Mouse (Mus musculus) midbrain, postnatal 0 days (tissue): ENCODE measurements at regions not wholly inside any gene's neighbourhood (a gene's known extent, or its start where the extent isn't known, plus 50 kb on each side); places are given as distances from the start of the nearest gene placed in this dataset.

Experiments used
- ATAC-seq: fragments of 200-750 bp; cut with Nextera tagmentation; 2 replicates; pipeline ENCODE4 v1.8.0; 2017; ENCODE audit warnings: moderate number of reproducible peaks, mild to moderate bottlenecking, moderate TSS enrichment, moderate library complexity; ENCODE audit not compliant: low FRiP score
- DNase-seq: peaks from one replicate; pipeline ENCODE4 v3.0.0-alpha.2; 2015; ENCODE audit warnings: low spot score
- H3K27ac ChIP-seq: fragments of 300-500 bp; sonication (generic); 2 replicates; pipeline ENCODE4 v1.5.1; 2014; ENCODE audit warnings: low read depth, mild to moderate bottlenecking, low read length, mixed read lengths
- H3K27me3 ChIP-seq: fragments of 300-500 bp; sonication (generic); 2 replicates; pipeline ENCODE4 v1.6.1; 2014; ENCODE audit warnings: low read length, control low read depth, mixed read lengths; ENCODE audit not compliant: insufficient read depth
- H3K36me3 ChIP-seq: fragments of 300-500 bp; sonication (generic); 2 replicates; pipeline ENCODE4 v1.6.1; 2014; ENCODE audit warnings: low read length, control low read depth, mixed read lengths; ENCODE audit not compliant: insufficient read depth
- H3K4me1 ChIP-seq: fragments of 300-500 bp; sonication (generic); 2 replicates; pipeline ENCODE4 v1.6.1; 2014; ENCODE audit warnings: mild to moderate bottlenecking, control low read depth, antibody characterized with exemption, low read length, mixed read lengths; ENCODE audit not compliant: insufficient read depth
- H3K4me2 ChIP-seq: fragments of 300-500 bp; sonication (generic); 2 replicates; pipeline ENCODE4 v1.6.1; 2014; ENCODE audit warnings: low read depth, mild to moderate bottlenecking, low read length, mixed read lengths; ENCODE audit not compliant: poor library complexity, severe bottlenecking
- H3K4me3 ChIP-seq: fragments of 300-500 bp; sonication (generic); 2 replicates; pipeline ENCODE4 v1.5.1; 2014; ENCODE audit warnings: low read depth, mild to moderate bottlenecking, low read length, moderate library complexity
- H3K9ac ChIP-seq: fragments of 300-500 bp; sonication (generic); replicated peaks from 2 replicates; pipeline ENCODE4 v1.6.1; 2014; ENCODE audit warnings: mild to moderate bottlenecking, low read length, moderate library complexity, mixed read lengths; ENCODE audit not compliant: poor library complexity, severe bottlenecking
- H3K9me3 ChIP-seq: fragments of 300-500 bp; sonication (generic); 2 replicates; pipeline ENCODE4 v1.6.1; 2016; ENCODE audit warnings: low read length, control low read depth
- CTCF ChIP-seq: IDR thresholded peaks from 2 replicates; pipeline ENCODE4 v1.5.1; 2016; ENCODE audit warnings: antibody characterized with exemption, mild to moderate bottlenecking
- WGBS: fragments of 180-500 bp; shearing (Covaris S2); extraction: QIAGEN DNeasy Blood & Tissue Kit; methylation state at CpG from one replicate; pipeline ENCODE4 v1.1.7; 2014; 5-methylcytosine and 5-hydroxymethylcytosine counted together

- no peak overlapping the region for H3K9ac ChIP-seq
- H3K4me3 ChIP-seq: no peak overlapping the region
- H3K27ac ChIP-seq: no peak overlapping the region
- H3K36me3 ChIP-seq: no peaks in the 10 kb centered on the region
- no peaks in the 10 kb centered on the region for H3K9me3 ChIP-seq
- H3K4me2 ChIP-seq: no peak overlapping the region
- DNase-seq: no peak
- no peaks in the 10 kb centered on the region for H3K4me1 ChIP-seq
- TF ChIP-seq CTCF: peak; percentile 27
- no peaks in the 10 kb centered on the region for H3K27me3 ChIP-seq
- no peak for ATAC-seq
Observed at GRCm38 (mm10) chr1:35447345-35447744, 597.6 kb downstream of the Plekhb2 start.

- DNase-seq: peak; percentile 21
Observed at GRCm38 (mm10) chr1:35452441-35453107, 602.8 kb downstream of the Plekhb2 start.

GRCm38 (mm10) chr1:35457591-35457990, 607.8 kb downstream of the Plekhb2 start:
- no peaks in the 10 kb centered on the region for H3K4me1 ChIP-seq
- no peak for ATAC-seq
- no peaks in the 10 kb centered on the region for H3K27me3 ChIP-seq
- H3K9ac ChIP-seq: no peak overlapping the region
- no peak for DNase-seq
- no peak overlapping the region for H3K4me3 ChIP-seq
- H3K9me3 ChIP-seq: no peaks in the 10 kb centered on the region
- no peaks in the 10 kb centered on the region for H3K36me3 ChIP-seq
- WGBS: 72% methylated on average over 9 of the region's 9 CpGs
- H3K4me2 ChIP-seq: no peak overlapping the region
- no peak overlapping the region for H3K27ac ChIP-seq
- TF ChIP-seq CTCF: no peak

More at GRCm38 (mm10) chr1:35452441-35453107, 602.8 kb downstream of the Plekhb2 start:
- no peak overlapping the region for H3K27ac ChIP-seq
- H3K4me1 ChIP-seq: no peaks in the 10 kb centered on the region
- TF ChIP-seq CTCF: no peak
- no peaks in the 10 kb centered on the region for H3K36me3 ChIP-seq
- H3K27me3 ChIP-seq: no peaks in the 10 kb centered on the region
- no peak overlapping the region for H3K9ac ChIP-seq
- no peaks in the 10 kb centered on the region for H3K9me3 ChIP-seq
- no peak overlapping the region for H3K4me3 ChIP-seq
- no peak for ATAC-seq
- 84% methylated on average over 19 of the region's 19 CpGs for WGBS
- H3K4me2 ChIP-seq: no peak overlapping the region

GRCm38 (mm10) chr1:35465081-35465480, 603.1 kb upstream of the Hs6st1 start:
- H3K4me3 ChIP-seq: no peak overlapping the region
- no peaks in the 10 kb centered on the region for H3K4me1 ChIP-seq
- 40% methylated on average over 3 of the region's 3 CpGs for WGBS
- ATAC-seq (no peak), DNase-seq (peak; percentile 47)
- no peaks in the 10 kb centered on the region for H3K36me3 ChIP-seq
- no peak overlapping the region for H3K27ac ChIP-seq
- TF ChIP-seq CTCF: peak; percentile 64
- no peaks in the 10 kb centered on the region for H3K27me3 ChIP-seq
- H3K4me2 ChIP-seq: no peak overlapping the region
- H3K9me3 ChIP-seq: no peaks in the 10 kb centered on the region
- H3K9ac ChIP-seq: no peak overlapping the region

GRCm38 (mm10) chr1:35469185-35469753, 598.9 kb upstream of the Hs6st1 start:
- Histone ChIP-seq H3K27me3 (no peaks in the 10 kb centered on the region), H3K27ac (no peak overlapping the region), H3K4me1 (no peaks in the 10 kb centered on the region), H3K36me3 (no peaks in the 10 kb centered on the region), H3K9ac (no peak overlapping the region), H3K9me3 (no peaks in the 10 kb centered on the region), H3K4me3 (no peak overlapping the region), H3K4me2 (no peak overlapping the region)
- TF ChIP-seq CTCF: no peak
- DNase-seq: peak; percentile 49
- 43% methylated on average over 4 of the region's 4 CpGs for WGBS
- 0 out of 2 replicates have a peak, but pooled peaks have one; percentile 5 for ATAC-seq

- no peak overlapping the region for H3K4me3 ChIP-seq
- H3K27ac ChIP-seq: no peak overlapping the region
- WGBS: 97% methylated on average over 1 of the region's 1 CpGs
- DNase-seq: no peak
- no peaks in the 10 kb centered on the region for H3K36me3 ChIP-seq
- no peak overlapping the region for H3K9ac ChIP-seq
- H3K4me1 ChIP-seq: no peaks in the 10 kb centered on the region
- no peak for ATAC-seq
- H3K27me3 ChIP-seq: no peaks in the 10 kb centered on the region
- no peak overlapping the region for H3K4me2 ChIP-seq
- H3K9me3 ChIP-seq: no peaks in the 10 kb centered on the region
- peak; percentile 40 for TF ChIP-seq CTCF
Observed at GRCm38 (mm10) chr1:35478262-35478661, 589.9 kb upstream of the Hs6st1 start.
